Mouse (Mus musculus): ENCODE results near the gene Ano2. TPM values are rescaled to one million over a fixed set of nuclear protein-coding genes. Genes with fewer than 3 reads are reported as not detected.
A peak's percentile ranks its signal among the peaks of the same experiment; 100 is the strongest.

Gene Ano2
- polyA plus RNA-seq, 1 experiment from 2014 or later, result 0.29 TPM

- H3K27ac ChIP-seq (ENCODE audit: low read depth, low read length), result no peak overlapping the region
- no peak for DNase-seq (ENCODE audit: low spot score)
- H3K36me3 ChIP-seq (ENCODE audit: control insufficient read depth, insufficient read depth, low read length), result no peaks in the 10 kb centered on the region
- H3K4me3 ChIP-seq (ENCODE audit: low read depth, low read length), result no peak overlapping the region
- no peak for ATAC-seq (ENCODE audit: insufficient read depth, low FRiP score, low TSS enrichment)
- H3K9me3 ChIP-seq (ENCODE audit: control insufficient read depth, low read length), result no peaks in the 10 kb centered on the region
- 48% methylated on average over 2 of the region's 2 CpGs for WGBS
- H3K9ac ChIP-seq (ENCODE audit: low read length), result no peak overlapping the region
- no peak overlapping the region for H3K4me2 ChIP-seq (ENCODE audit: low read depth)
- H3K4me1 ChIP-seq (ENCODE audit: control insufficient read depth, insufficient read depth, low read length), result no peaks in the 10 kb centered on the region
- H3K27me3 ChIP-seq (ENCODE audit: control insufficient read depth, insufficient read depth, low read length), result no peaks in the 10 kb centered on the region
Measured at GRCm38 (mm10) chr6:126034403-126034724, 344.1 kb downstream of the Ano2 start.

- no peak overlapping the region for H3K4me2 ChIP-seq (ENCODE audit: low read depth)
- DNase-seq (ENCODE audit: low spot score) (no peak), ATAC-seq (ENCODE audit: insufficient read depth, low FRiP score, low TSS enrichment) (no peak)
- no peaks in the 10 kb centered on the region for H3K9me3 ChIP-seq (ENCODE audit: control insufficient read depth, low read length)
- H3K27ac ChIP-seq (ENCODE audit: low read depth, low read length), result no peak overlapping the region
- no peak overlapping the region for H3K9ac ChIP-seq (ENCODE audit: low read length)
- H3K36me3 ChIP-seq (ENCODE audit: control insufficient read depth, insufficient read depth, low read length), result no peaks in the 10 kb centered on the region
- no peaks in the 10 kb centered on the region for H3K27me3 ChIP-seq (ENCODE audit: control insufficient read depth, insufficient read depth, low read length)
- WGBS, result 88% methylated on average over 7 of the region's 7 CpGs
- no peak overlapping the region for H3K4me3 ChIP-seq (ENCODE audit: low read depth, low read length)
- H3K4me1 ChIP-seq (ENCODE audit: control insufficient read depth, insufficient read depth, low read length), result no peaks in the 10 kb centered on the region
Measured at GRCm38 (mm10) chr6:126034728-126035127, 344.5 kb downstream of the Ano2 start.

- Histone ChIP-seq H3K27me3 (ENCODE audit: control insufficient read depth, insufficient read depth, low read length) (no peaks in the 10 kb centered on the region), H3K27ac (ENCODE audit: low read depth, low read length) (no peak overlapping the region), H3K9me3 (ENCODE audit: control insufficient read depth, low read length) (no peaks in the 10 kb centered on the region), H3K4me2 (ENCODE audit: low read depth) (no peak overlapping the region), H3K4me1 (ENCODE audit: control insufficient read depth, insufficient read depth, low read length) (no peaks in the 10 kb centered on the region), H3K9ac (ENCODE audit: low read length) (no peak overlapping the region), H3K36me3 (ENCODE audit: control insufficient read depth, insufficient read depth, low read length) (no peaks in the 10 kb centered on the region), H3K4me3 (ENCODE audit: low read depth, low read length) (no peak overlapping the region)
- ATAC-seq (ENCODE audit: insufficient read depth, low FRiP score, low TSS enrichment), result no peak
- 92% methylated on average over 2 of the region's 2 CpGs for WGBS
- no peak for DNase-seq (ENCODE audit: low spot score)
Measured at GRCm38 (mm10) chr6:126035621-126036020, 345.4 kb downstream of the Ano2 start.

GRCm38 (mm10) chr6:126045931-126046330 lies 355.7 kb downstream of the Ano2 start:
- no peaks in the 10 kb centered on the region for H3K27me3 ChIP-seq (ENCODE audit: control insufficient read depth, insufficient read depth, low read length)
- no peak overlapping the region for H3K27ac ChIP-seq (ENCODE audit: low read depth, low read length)
- WGBS, result 45% methylated on average over 4 of the region's 4 CpGs
- H3K36me3 ChIP-seq (ENCODE audit: control insufficient read depth, insufficient read depth, low read length), result no peaks in the 10 kb centered on the region
- H3K4me2 ChIP-seq (ENCODE audit: low read depth), result no peak overlapping the region
- H3K9ac ChIP-seq (ENCODE audit: low read length), result no peak overlapping the region
- H3K9me3 ChIP-seq (ENCODE audit: control insufficient read depth, low read length), result no peaks in the 10 kb centered on the region
- no peak overlapping the region for H3K4me3 ChIP-seq (ENCODE audit: low read depth, low read length)
- ATAC-seq (ENCODE audit: insufficient read depth, low FRiP score, low TSS enrichment), result no peak
- no peaks in the 10 kb centered on the region for H3K4me1 ChIP-seq (ENCODE audit: control insufficient read depth, insufficient read depth, low read length)
- DNase-seq (ENCODE audit: low spot score), result peak; percentile 54

- Histone ChIP-seq H3K4me3 (ENCODE audit: low read depth, low read length) (no peak overlapping the region), H3K36me3 (ENCODE audit: control insufficient read depth, insufficient read depth, low read length) (no peaks in the 10 kb centered on the region), H3K27me3 (ENCODE audit: control insufficient read depth, insufficient read depth, low read length) (no peaks in the 10 kb centered on the region), H3K4me1 (ENCODE audit: control insufficient read depth, insufficient read depth, low read length) (no peaks in the 10 kb centered on the region), H3K27ac (ENCODE audit: low read depth, low read length) (no peak overlapping the region), H3K4me2 (ENCODE audit: low read depth) (no peak overlapping the region), H3K9me3 (ENCODE audit: control insufficient read depth, low read length) (no peaks in the 10 kb centered on the region), H3K9ac (ENCODE audit: low read length) (no peak overlapping the region)
- WGBS, result 78% methylated on average over 4 of the region's 4 CpGs
- ATAC-seq (ENCODE audit: insufficient read depth, low FRiP score, low TSS enrichment) (no peak), DNase-seq (ENCODE audit: low spot score) (no peak)
Measured at GRCm38 (mm10) chr6:126048206-126048605, 358.0 kb downstream of the Ano2 start.

- Histone ChIP-seq H3K4me3 (ENCODE audit: low read depth, low read length) (no peak overlapping the region), H3K4me1 (ENCODE audit: control insufficient read depth, insufficient read depth, low read length) (no peaks in the 10 kb centered on the region), H3K9ac (ENCODE audit: low read length) (no peak overlapping the region), H3K27ac (ENCODE audit: low read depth, low read length) (no peak overlapping the region), H3K4me2 (ENCODE audit: low read depth) (no peak overlapping the region), H3K36me3 (ENCODE audit: control insufficient read depth, insufficient read depth, low read length) (no peaks in the 10 kb centered on the region), H3K9me3 (ENCODE audit: control insufficient read depth, low read length) (no peaks in the 10 kb centered on the region), H3K27me3 (ENCODE audit: control insufficient read depth, insufficient read depth, low read length) (no peaks in the 10 kb centered on the region)
- WGBS, result 92% methylated on average over 5 of the region's 5 CpGs
- ATAC-seq (ENCODE audit: insufficient read depth, low FRiP score, low TSS enrichment), result no peak
- DNase-seq (ENCODE audit: low spot score), result no peak
Measured at GRCm38 (mm10) chr6:126053136-126053535, 362.9 kb downstream of the Ano2 start.

GRCm38 (mm10) chr6:126057706-126058105 lies 367.5 kb downstream of the Ano2 start:
- Histone ChIP-seq H3K4me2 (ENCODE audit: low read depth) (no peak overlapping the region), H3K4me1 (ENCODE audit: control insufficient read depth, insufficient read depth, low read length) (no peaks in the 10 kb centered on the region), H3K27ac (ENCODE audit: low read depth, low read length) (no peak overlapping the region), H3K9me3 (ENCODE audit: control insufficient read depth, low read length) (no peaks in the 10 kb centered on the region), H3K9ac (ENCODE audit: low read length) (no peak overlapping the region), H3K36me3 (ENCODE audit: control insufficient read depth, insufficient read depth, low read length) (no peaks in the 10 kb centered on the region), H3K4me3 (ENCODE audit: low read depth, low read length) (no peak overlapping the region), H3K27me3 (ENCODE audit: control insufficient read depth, insufficient read depth, low read length) (no peaks in the 10 kb centered on the region)
- ATAC-seq (ENCODE audit: insufficient read depth, low FRiP score, low TSS enrichment) (no peak), DNase-seq (ENCODE audit: low spot score) (no peak)
- WGBS, result 73% methylated on average over 3 of the region's 3 CpGs

- no peaks in the 10 kb centered on the region for H3K36me3 ChIP-seq (ENCODE audit: control insufficient read depth, insufficient read depth, low read length)
- no peak overlapping the region for H3K4me3 ChIP-seq (ENCODE audit: low read depth, low read length)
- no peaks in the 10 kb centered on the region for H3K9me3 ChIP-seq (ENCODE audit: control insufficient read depth, low read length)
- 86% methylated on average over 3 of the region's 3 CpGs for WGBS
- H3K4me2 ChIP-seq (ENCODE audit: low read depth), result no peak overlapping the region
- ATAC-seq (ENCODE audit: insufficient read depth, low FRiP score, low TSS enrichment) (no peak), DNase-seq (ENCODE audit: low spot score) (no peak)
- no peaks in the 10 kb centered on the region for H3K27me3 ChIP-seq (ENCODE audit: control insufficient read depth, insufficient read depth, low read length)
- H3K27ac ChIP-seq (ENCODE audit: low read depth, low read length), result no peak overlapping the region
- no peaks in the 10 kb centered on the region for H3K4me1 ChIP-seq (ENCODE audit: control insufficient read depth, insufficient read depth, low read length)
- H3K9ac ChIP-seq (ENCODE audit: low read length), result no peak overlapping the region
Measured at GRCm38 (mm10) chr6:126080531-126080930, 390.3 kb downstream of the Ano2 start.

GRCm38 (mm10) chr6:126086321-126086950 lies 396.2 kb downstream of the Ano2 start:
- Histone ChIP-seq H3K36me3 (ENCODE audit: control insufficient read depth, insufficient read depth, low read length) (no peaks in the 10 kb centered on the region), H3K27me3 (ENCODE audit: control insufficient read depth, insufficient read depth, low read length) (no peaks in the 10 kb centered on the region), H3K9me3 (ENCODE audit: control insufficient read depth, low read length) (no peaks in the 10 kb centered on the region), H3K4me3 (ENCODE audit: low read depth, low read length) (no peak overlapping the region), H3K9ac (ENCODE audit: low read length) (no peak overlapping the region), H3K27ac (ENCODE audit: low read depth, low read length) (no peak overlapping the region), H3K4me1 (ENCODE audit: control insufficient read depth, insufficient read depth, low read length) (no peaks in the 10 kb centered on the region), H3K4me2 (ENCODE audit: low read depth) (no peak overlapping the region)
- ATAC-seq (ENCODE audit: insufficient read depth, low FRiP score, low TSS enrichment) (no peak), DNase-seq (ENCODE audit: low spot score) (no peak)
- WGBS, result 67% methylated on average over 3 of the region's 3 CpGs

Data from neural tube, embryonic 11.5 days (tissue).